Mouse (Mus musculus) erythroblast, embryonic 14.5 days (primary cell): ENCODE results near the gene Stx8. TPM values are rescaled to one million over a fixed set of nuclear protein-coding genes. Genes with fewer than 3 reads are reported as not detected.

Experiments
- H3K27me3 ChIP-seq: 2 replicates; pipeline ENCODE4 v1.6.1; 2012; ENCODE audit warnings: inconsistent platforms; ENCODE audit not compliant: control insufficient read depth
- H3K36me3 ChIP-seq: 2 replicates; pipeline ENCODE4 v1.6.1; 2012; ENCODE audit warnings: mild to moderate bottlenecking, inconsistent platforms; ENCODE audit not compliant: control insufficient read depth
- H3K4me1 ChIP-seq: 2 replicates; pipeline ENCODE4 v1.6.1; 2012; ENCODE audit warnings: inconsistent platforms; ENCODE audit not compliant: control insufficient read depth
- H3K4me3 ChIP-seq: replicated peaks from 2 replicates; pipeline ENCODE3; 2012; ENCODE audit warnings: moderate library complexity, mild to moderate bottlenecking, inconsistent platforms
- H3K9me3 ChIP-seq: 2 replicates; pipeline ENCODE4 v1.6.1; 2012; ENCODE audit warnings: low read length, inconsistent platforms, mixed read lengths; ENCODE audit not compliant: control insufficient read depth
- GATA1 ChIP-seq: IDR thresholded peaks from 2 replicates; pipeline ENCODE4 v1.6.1; 2012; ENCODE audit warnings: low read length, inconsistent platforms, mixed read lengths
- TAL1 ChIP-seq: IDR thresholded peaks from 3 replicates; pipeline ENCODE4 v1.6.1; 2012; ENCODE audit warnings: low read length, inconsistent platforms, mixed read lengths
- polyA plus RNA-seq: library from polyadenylated mRNA; stranded (reverse); fragments of >175 nt; gene quantifications from 2 replicates; pipeline ENCODE4 v1.2.3, GENCODE M21; 2012

Stx8 gene
- polyA plus RNA-seq, 1 experiment = 0.17 TPM

GRCm38 (mm10) chr11:67967831-67968230 lies 1.8 kb downstream of the Stx8 start:
- Histone ChIP-seq H3K27me3 (no peaks in the 10 kb centered on the region; the same call in 1 of the 2 replicates), H3K4me3 (no peak overlapping the region), H3K36me3 (peaks cover 6% of the 10 kb centered on the region), H3K9me3 (no peaks in the 10 kb centered on the region), H3K4me1 (peaks cover 26% of the 10 kb centered on the region)
- no peak for TF ChIP-seq TAL1
- no peak for TF ChIP-seq GATA1

GRCm38 (mm10) chr11:67972606-67973005 lies 6.6 kb downstream of the Stx8 start:
- TF ChIP-seq TAL1 (no peak), GATA1 (no peak)
- Histone ChIP-seq H3K27me3 (no peaks in the 10 kb centered on the region), H3K36me3 (peaks cover 18% of the 10 kb centered on the region), H3K4me1 (peaks cover 4% of the 10 kb centered on the region), H3K4me3 (no peak overlapping the region), H3K9me3 (no peaks in the 10 kb centered on the region)

DNA sequence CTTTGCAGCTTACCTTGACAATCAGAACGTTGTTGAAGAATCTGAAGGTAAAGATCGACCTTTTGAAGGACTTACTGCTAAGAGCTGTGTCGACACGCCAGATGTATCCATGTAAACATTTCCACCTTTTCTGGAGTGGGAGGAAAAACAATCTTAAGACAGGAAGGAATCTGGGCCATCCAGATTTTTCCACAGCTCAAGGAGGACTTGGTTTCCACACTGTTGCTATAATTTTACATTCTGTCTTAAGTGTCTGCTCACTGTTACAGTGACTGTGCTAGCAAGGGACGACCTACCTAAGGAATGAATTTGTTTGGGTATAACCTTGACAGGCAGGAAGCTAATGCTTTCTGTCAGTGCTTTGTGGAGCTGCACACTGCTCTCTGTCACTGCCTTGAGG lies 7.2 kb downstream of the Stx8 start:
- Histone ChIP-seq H3K9me3 (no peaks in the 10 kb centered on the region), H3K4me1 (no peaks in the 10 kb centered on the region), H3K36me3 (peaks cover 21% of the 10 kb centered on the region), H3K27me3 (no peaks in the 10 kb centered on the region), H3K4me3 (no peak overlapping the region)
- TF ChIP-seq GATA1 (no peak), TAL1 (no peak)

DNA sequence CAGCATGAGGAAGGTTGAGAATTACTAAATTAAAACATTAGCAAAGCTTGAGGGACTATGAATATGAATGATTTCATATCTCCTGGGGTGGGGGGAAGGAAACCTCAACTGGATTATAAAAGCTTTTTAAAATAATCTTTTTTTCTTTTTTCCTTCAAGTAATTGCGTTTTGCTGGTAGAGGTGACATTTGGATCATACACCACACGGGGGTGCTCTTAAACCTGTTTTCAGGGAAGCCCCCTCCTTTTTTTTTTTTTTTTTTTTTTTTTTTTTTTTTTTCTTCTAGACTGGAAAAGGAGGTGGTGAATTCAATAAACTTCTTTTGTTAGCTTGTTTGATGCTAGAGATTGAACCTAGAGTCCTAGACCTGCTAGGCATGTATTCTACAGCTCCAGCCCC lies 9.3 kb downstream of the Stx8 start:
- Histone ChIP-seq H3K4me3 (no peak overlapping the region), H3K27me3 (no peaks in the 10 kb centered on the region), H3K36me3 (peaks cover 18% of the 10 kb centered on the region), H3K9me3 (no peaks in the 10 kb centered on the region), H3K4me1 (no peaks in the 10 kb centered on the region)
- no peak for TF ChIP-seq TAL1
- TF ChIP-seq GATA1 = no peak

GRCm38 (mm10) chr11:67983564-67983963 lies 17.6 kb downstream of the Stx8 start:
- Histone ChIP-seq H3K27me3 (no peaks in the 10 kb centered on the region), H3K36me3 (peaks cover 2% of the 10 kb centered on the region), H3K4me3 (no peak overlapping the region), H3K9me3 (no peaks in the 10 kb centered on the region), H3K4me1 (no peaks in the 10 kb centered on the region)
- TF ChIP-seq TAL1 (no peak), GATA1 (no peak)

DNA sequence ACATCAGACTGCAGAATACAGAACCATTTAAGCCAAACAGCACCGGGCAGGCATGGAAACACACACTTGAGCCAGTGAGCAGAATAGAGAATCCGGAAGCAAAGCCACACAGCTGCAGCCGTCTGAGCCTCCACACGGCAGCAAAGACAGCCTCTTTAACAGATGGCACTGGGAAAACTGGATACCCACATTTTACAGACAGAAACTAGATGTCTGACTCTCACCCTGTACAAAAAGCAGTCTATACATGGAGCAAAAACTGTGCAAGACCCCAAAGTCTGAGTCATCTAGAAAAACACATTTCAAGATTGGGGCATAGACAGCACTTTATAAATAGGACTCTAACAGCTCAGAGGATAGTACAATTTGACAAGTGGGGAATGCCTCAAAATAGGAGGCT lies 25.2 kb downstream of the Stx8 start:
- Histone ChIP-seq H3K4me3 (no peak overlapping the region), H3K4me1 (no peaks in the 10 kb centered on the region), H3K27me3 (no peaks in the 10 kb centered on the region), H3K36me3 (peaks cover 2% of the 10 kb centered on the region), H3K9me3 (no peaks in the 10 kb centered on the region)
- TF ChIP-seq GATA1 = no peak
- TF ChIP-seq TAL1 = no peak

GRCm38 (mm10) chr11:67995965-67996364 lies 30.0 kb downstream of the Stx8 start:
- H3K36me3 ChIP-seq = no peaks in the 10 kb centered on the region
- TF ChIP-seq GATA1 (no peak), TAL1 (no peak)
- no peaks in the 10 kb centered on the region for H3K9me3 ChIP-seq
- H3K4me1 ChIP-seq = no peaks in the 10 kb centered on the region
- H3K4me3 ChIP-seq = no peak overlapping the region
- H3K27me3 ChIP-seq = no peaks in the 10 kb centered on the region

GRCm38 (mm10) chr11:67998905-67999304 lies 32.9 kb downstream of the Stx8 start:
- Histone ChIP-seq H3K4me3 (no peak overlapping the region), H3K9me3 (no peaks in the 10 kb centered on the region), H3K36me3 (no peaks in the 10 kb centered on the region), H3K4me1 (no peaks in the 10 kb centered on the region), H3K27me3 (no peaks in the 10 kb centered on the region)
- TF ChIP-seq TAL1 (no peak), GATA1 (no peak)

GRCm38 (mm10) chr11:67999629-68000028 lies 33.6 kb downstream of the Stx8 start:
- Histone ChIP-seq H3K27me3 (no peaks in the 10 kb centered on the region), H3K36me3 (no peaks in the 10 kb centered on the region)
- TF ChIP-seq TAL1 (no peak), GATA1 (no peak)

GRCm38 (mm10) chr11:68004191-68004590 lies 38.2 kb downstream of the Stx8 start:
- no peaks in the 10 kb centered on the region for H3K27me3 ChIP-seq
- H3K36me3 ChIP-seq = no peaks in the 10 kb centered on the region
- H3K9me3 ChIP-seq = no peaks in the 10 kb centered on the region
- TF ChIP-seq GATA1 = no peak
- no peak for TF ChIP-seq TAL1
- no peaks in the 10 kb centered on the region for H3K4me1 ChIP-seq
- H3K4me3 ChIP-seq = no peak overlapping the region

More at GRCm38 (mm10) chr11:67999629-68000028, 33.6 kb downstream of the Stx8 start:
- H3K4me1 ChIP-seq = no peaks in the 10 kb centered on the region
- H3K4me3 ChIP-seq = no peak overlapping the region
- H3K9me3 ChIP-seq = no peaks in the 10 kb centered on the region
